Mouse (Mus musculus): ENCODE results near the gene Coq9. TPM values are rescaled to one million over a fixed set of nuclear protein-coding genes. Genes with fewer than 3 reads are reported as not detected.
"Not testable (repeated sequence)": the region's sequence is repeated elsewhere in the genome, so short reads cannot be mapped to it uniquely, and the experiment has no call there.

Gene Coq9
- polyA plus RNA-seq, 1 experiment from 2014 or later = 72.7 TPM

- 89% methylated on average over 6 of the region's 6 CpGs for WGBS
Observed at GRCm38 (mm10) chr8:94825170-94825569, 13.0 kb upstream of the Coq9 start.

GRCm38 (mm10) chr8:94826210-94826609, 11.9 kb upstream of the Coq9 start:
- Histone ChIP-seq H3K27me3 (no peaks in the 10 kb centered on the region), H3K27ac (no peak overlapping the region), H3K4me3 (no peak overlapping the region), H3K36me3 (peaks cover 83% of the 10 kb centered on the region), H3K9ac (no peak overlapping the region), H3K4me1 (no peaks in the 10 kb centered on the region), H3K4me2 (replicated peaks) (no peak overlapping the region), H3K9me3 (no peaks in the 10 kb centered on the region)
- WGBS = 89% methylated on average over 5 of the region's 5 CpGs
- ATAC-seq (ENCODE audit: low FRiP score, low read depth) = no peak

More at GRCm38 (mm10) chr8:94825170-94825569, 13.0 kb upstream of the Coq9 start:
- H3K27ac ChIP-seq = no peak overlapping the region
- no peaks in the 10 kb centered on the region for H3K4me1 ChIP-seq
- no peaks in the 10 kb centered on the region for H3K9me3 ChIP-seq
- peaks cover 81% of the 10 kb centered on the region for H3K36me3 ChIP-seq
- no peak overlapping the region for H3K9ac ChIP-seq
- no peak for ATAC-seq (ENCODE audit: low FRiP score, low read depth)
- no peaks in the 10 kb centered on the region for H3K27me3 ChIP-seq
- H3K4me3 ChIP-seq = no peak overlapping the region
- H3K4me2 ChIP-seq (replicated peaks) = no peak overlapping the region

- no peak for ATAC-seq (ENCODE audit: low FRiP score, low read depth)
- no peak overlapping the region for H3K27ac ChIP-seq
- H3K4me1 ChIP-seq = no peaks in the 10 kb centered on the region
- WGBS = 89% methylated on average over 6 of the region's 6 CpGs
- peaks cover 77% of the 10 kb centered on the region for H3K36me3 ChIP-seq
- H3K27me3 ChIP-seq = no peaks in the 10 kb centered on the region
- H3K9me3 ChIP-seq = no peaks in the 10 kb centered on the region
- no peak overlapping the region for H3K4me2 ChIP-seq (replicated peaks)
- H3K4me3 ChIP-seq = no peak overlapping the region
- no peak overlapping the region for H3K9ac ChIP-seq
Observed at GRCm38 (mm10) chr8:94828284-94828683, 9.8 kb upstream of the Coq9 start.

GRCm38 (mm10) chr8:94833901-94834405, 4.2 kb upstream of the Coq9 start:
- peaks cover 14% of the 10 kb centered on the region for H3K4me1 ChIP-seq
- not testable (repeated sequence) for H3K9me3 ChIP-seq; H3K4me3 ChIP-seq; H3K4me2 ChIP-seq (replicated peaks); H3K27ac ChIP-seq; H3K27me3 ChIP-seq; H3K9ac ChIP-seq; ATAC-seq (ENCODE audit: low FRiP score, low read depth)
- peaks cover 29% of the 10 kb centered on the region for H3K36me3 ChIP-seq
- 81% methylated on average over 7 of the region's 7 CpGs for WGBS

- H3K9ac ChIP-seq; ATAC-seq (ENCODE audit: low FRiP score, low read depth); H3K4me3 ChIP-seq; H3K9me3 ChIP-seq; H3K27ac ChIP-seq; H3K4me2 ChIP-seq (replicated peaks); H3K27me3 ChIP-seq: not testable (repeated sequence)
- Histone ChIP-seq H3K36me3 (peaks cover 15% of the 10 kb centered on the region), H3K4me1 (peaks cover 17% of the 10 kb centered on the region)
- 96% methylated on average over 13 of the region's 13 CpGs for WGBS
Observed at GRCm38 (mm10) chr8:94835751-94836150, 2.4 kb upstream of the Coq9 start.

- Histone ChIP-seq H3K4me1 (peaks cover 17% of the 10 kb centered on the region), H3K36me3 (peaks cover 8% of the 10 kb centered on the region), H3K9ac (peak overlapping the region; percentile 88), H3K9me3 (no peaks in the 10 kb centered on the region), H3K4me3 (peak overlapping the region; percentile 89), H3K27me3 (no peaks in the 10 kb centered on the region), H3K27ac (no peak overlapping the region), H3K4me2 (replicated peaks) (peak overlapping the region; percentile 91)
- WGBS = 78% methylated on average over 11 of the region's 11 CpGs
- no peak for ATAC-seq (ENCODE audit: low FRiP score, low read depth)
Observed at GRCm38 (mm10) chr8:94836456-94837240, 1.5 kb upstream of the Coq9 start.

- Histone ChIP-seq H3K9me3 (no peaks in the 10 kb centered on the region), H3K4me2 (replicated peaks) (peak overlapping the region; percentile 69), H3K4me1 (peaks cover 17% of the 10 kb centered on the region), H3K36me3 (peaks cover 8% of the 10 kb centered on the region), H3K27ac (peak overlapping the region; percentile 79), H3K4me3 (peak overlapping the region; percentile 89), H3K27me3 (no peaks in the 10 kb centered on the region), H3K9ac (peak overlapping the region; percentile 88)
- WGBS = under 1% methylated on average over 24 of the region's 24 CpGs
- ATAC-seq (ENCODE audit: low FRiP score, low read depth) = peak; percentile 51
Observed at GRCm38 (mm10) chr8:94838600-94838999, 479 bp downstream of the Coq9 start.

- Histone ChIP-seq H3K4me1 (peaks cover 17% of the 10 kb centered on the region), H3K36me3 (peaks cover 33% of the 10 kb centered on the region), H3K27ac (no peak overlapping the region), H3K27me3 (no peaks in the 10 kb centered on the region), H3K4me2 (replicated peaks) (no peak overlapping the region), H3K4me3 (no peak overlapping the region), H3K9me3 (no peaks in the 10 kb centered on the region), H3K9ac (no peak overlapping the region)
- no peak for ATAC-seq (ENCODE audit: low FRiP score, low read depth)
- WGBS = 52% methylated on average over 2 of the region's 2 CpGs
Observed at GRCm38 (mm10) chr8:94841183-94841582, 3.1 kb downstream of the Coq9 start.

- Histone ChIP-seq H3K4me2 (replicated peaks) (no peak overlapping the region), H3K36me3 (peaks cover 94% of the 10 kb centered on the region), H3K4me3 (no peak overlapping the region), H3K9ac (no peak overlapping the region), H3K27me3 (no peaks in the 10 kb centered on the region), H3K27ac (no peak overlapping the region), H3K9me3 (no peaks in the 10 kb centered on the region), H3K4me1 (no peaks in the 10 kb centered on the region)
- no peak for ATAC-seq (ENCODE audit: low FRiP score, low read depth)
- WGBS = 91% methylated on average over 5 of the region's 5 CpGs
Observed at GRCm38 (mm10) chr8:94850049-94850448, 11.9 kb downstream of the Coq9 start.

GRCm38 (mm10) chr8:94854761-94855160, 16.6 kb downstream of the Coq9 start:
- not testable (repeated sequence) for H3K4me2 ChIP-seq (replicated peaks); H3K27me3 ChIP-seq; H3K9me3 ChIP-seq; H3K4me3 ChIP-seq; H3K27ac ChIP-seq; H3K9ac ChIP-seq; ATAC-seq (ENCODE audit: low FRiP score, low read depth)
- 87% methylated on average over 11 of the region's 11 CpGs for WGBS
- Histone ChIP-seq H3K4me1 (peaks cover 16% of the 10 kb centered on the region), H3K36me3 (peaks cover 65% of the 10 kb centered on the region)

GRCm38 (mm10) chr8:94857011-94857345, 18.9 kb downstream of the Coq9 start:
- no peak overlapping the region for H3K27ac ChIP-seq
- no peak overlapping the region; the same call in 1 of the 2 replicates for H3K9ac ChIP-seq
- H3K4me3 ChIP-seq = peak overlapping the region; percentile 99
- 30% methylated on average over 5 of the region's 5 CpGs for WGBS
- 0 out of 2 replicates have a peak, but pooled peaks have one; percentile 6 for ATAC-seq (ENCODE audit: low FRiP score, low read depth)
- H3K4me1 ChIP-seq = peaks cover 16% of the 10 kb centered on the region
- H3K4me2 ChIP-seq (replicated peaks) = no peak overlapping the region
- H3K9me3 ChIP-seq = no peaks in the 10 kb centered on the region
- H3K36me3 ChIP-seq = peaks cover 62% of the 10 kb centered on the region
- no peaks in the 10 kb centered on the region for H3K27me3 ChIP-seq

- under 1% methylated on average over 68 of the region's 68 CpGs for WGBS
- H3K4me3 ChIP-seq = peak within 1 kb of the TSS; percentile 99
- ATAC-seq (ENCODE audit: low FRiP score, low read depth) = peak; percentile 85
- H3K4me2 ChIP-seq (replicated peaks) = peak within 1 kb of the TSS; percentile 77
- H3K4me1 ChIP-seq = peaks cover 16% of the 10 kb centered on the region
- H3K27ac ChIP-seq = peak within 1 kb of the TSS; percentile 70
- no peaks in the 10 kb centered on the region for H3K27me3 ChIP-seq
- H3K9me3 ChIP-seq = no peaks in the 10 kb centered on the region
- H3K9ac ChIP-seq = peak within 1 kb of the TSS; percentile 97
- peaks cover 62% of the 10 kb centered on the region for H3K36me3 ChIP-seq
Observed at GRCm38 (mm10) chr8:94857346-94858173, 19.4 kb downstream of the Coq9 start, which contains the start of gene Polr2c. Gene Polr2c, plus strand, starts transcription at chr8:94857450.
